Comparison of ENCODE assay signal across 8 mouse cellular contexts in the genomic region with DNA sequence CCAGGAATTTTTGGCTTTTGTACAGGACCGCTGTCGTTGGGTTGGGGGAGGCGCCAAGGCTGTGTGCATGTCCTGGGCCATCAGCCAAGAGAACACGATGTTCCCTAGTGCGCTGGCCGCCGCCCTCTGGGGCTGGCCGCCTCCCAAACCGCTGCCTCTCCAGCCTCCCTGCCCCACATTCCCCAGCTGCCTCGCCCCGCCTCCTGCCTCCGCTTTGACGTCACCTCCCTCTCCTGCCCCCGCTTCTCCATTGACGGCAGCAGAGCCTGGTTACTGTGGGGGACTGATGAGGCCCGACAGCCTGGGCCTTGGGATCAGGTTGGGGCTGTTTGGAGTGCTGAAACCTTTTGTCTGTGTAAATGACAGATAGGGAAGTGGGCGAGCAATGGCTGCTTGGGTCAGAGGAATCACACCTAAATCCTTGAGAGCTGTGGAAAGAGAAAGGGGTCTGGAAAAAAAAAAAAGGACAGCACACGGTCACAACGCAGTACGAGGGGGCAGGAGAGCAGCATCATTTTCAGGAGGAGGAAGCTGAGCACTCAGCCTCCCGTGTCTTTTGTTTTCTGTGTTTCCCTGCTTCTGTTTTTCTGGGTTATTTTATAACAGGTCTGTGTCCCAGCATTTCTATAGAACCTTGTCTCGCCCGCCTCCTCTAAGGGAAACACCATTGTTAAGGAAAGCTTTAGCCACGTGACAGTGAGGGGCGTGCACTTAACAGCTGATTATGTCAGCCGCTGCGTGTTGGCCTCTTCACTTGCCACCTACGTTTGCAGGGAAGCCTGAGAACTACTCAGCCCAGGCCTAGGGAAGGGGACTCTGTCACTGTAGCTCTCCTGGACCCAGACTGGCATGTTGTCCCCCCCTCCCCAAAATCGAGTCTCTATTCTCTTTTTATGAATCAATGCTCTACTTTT. TPM values are rescaled to one million over a fixed set of nuclear protein-coding genes. Genes with fewer than 3 reads are reported as not detected.
A peak's percentile ranks its signal among the peaks of the same experiment; 100 is the strongest.
DNase-seq lines count a peak whose midpoint lies in the region; ATAC-seq and TF ChIP-seq lines count a peak whose summit lies in the region.

No protein-coding gene starts in this region.

- peak; percentile 99 for DNase-seq in MEL (ENCODE audit: low read depth, low spot score)
- peak; percentile 93 for DNase-seq in cerebellum, adult 9-11 months
- peak; percentile 94 to 97 for DNase-seq in frontal cortex, postnatal 10 days (ENCODE audit: low spot score in 2 of 2)
- peak; percentile 89 to 90 for DNase-seq in layer of hippocampus, postnatal 25 days (ENCODE audit: extremely low spot score in 1 of 2, low spot score in 1 of 2)
- peak; percentile 100 for DNase-seq in lung, postnatal 14 days
- peak; percentile 99 for DNase-seq in ovary, postnatal 36 days (ENCODE audit: low spot score)
- DNase-seq in thymus, postnatal 25 days, result peak; percentile 92

- WGBS in hindbrain, embryonic 12.5 days, result 3% methylated on average over 29 of the region's 29 CpGs

- H3K9ac ChIP-seq in MEL (ENCODE audit: control insufficient read depth, low read depth, low read length, poor library complexity, severe bottlenecking), result peak overlapping the region; percentile 72
- peak overlapping the region; percentile 63 for H3K9ac ChIP-seq in hindbrain, embryonic 12.5 days

- no peaks in the 10 kb centered on the region for H3K27me3 ChIP-seq in MEL (ENCODE audit: control insufficient read depth in 1 of 2, insufficient read depth in 2 of 2, low read length in 2 of 2)
- H3K27me3 ChIP-seq in hindbrain, embryonic 12.5 days, result no peaks in the 10 kb centered on the region

- peak in 1 of 2 experiments; percentile 54; a peak in 1 of 4 replicates for TF ChIP-seq POLR2A in MEL (IDR thresholded peaks at IDR 0.05; ENCODE audit: control insufficient read depth in 1 of 2, insufficient read depth in 1 of 2, low read depth in 1 of 2, low read length in 2 of 2, poor library complexity in 1 of 2)

- H3K4me2 ChIP-seq in hindbrain, embryonic 12.5 days (replicated peaks), result peak overlapping the region; percentile 93

- no peaks in the 10 kb centered on the region for H3K9me3 ChIP-seq in MEL (replicated peaks; ENCODE audit: insufficient read depth, low read length)
- no peaks in the 10 kb centered on the region for H3K9me3 ChIP-seq in hindbrain, embryonic 12.5 days (replicated peaks)

- ATAC-seq in hindbrain, embryonic 12.5 days (ENCODE audit: low FRiP score), result no peak

- H3K4me1 ChIP-seq in MEL (ENCODE audit: control insufficient read depth in 1 of 2, insufficient read depth in 2 of 2, low read length in 2 of 2), result peaks cover 17 to 21% of the 10 kb centered on the region in 2 experiments
- H3K4me1 ChIP-seq in hindbrain, embryonic 12.5 days, result peaks cover 58% of the 10 kb centered on the region

- H3K36me3 ChIP-seq in MEL (ENCODE audit: control insufficient read depth in 1 of 2, insufficient read depth in 2 of 2, low read length in 2 of 2), result peaks cover 3 to 13% of the 10 kb centered on the region in 2 experiments
- peaks cover 23% of the 10 kb centered on the region for H3K36me3 ChIP-seq in hindbrain, embryonic 12.5 days

- peaks cover 17% of the 10 kb centered on the region for H3K79me2 ChIP-seq in MEL (ENCODE audit: control insufficient read depth, insufficient read depth, low read length, poor library complexity)

- peak overlapping the region; percentile 54 to 61 for H3K4me3 ChIP-seq in MEL (ENCODE audit: control insufficient read depth in 1 of 2, insufficient read depth in 1 of 2, low read depth in 2 of 2, low read length in 2 of 2)
- H3K4me3 ChIP-seq in hindbrain, embryonic 12.5 days, result peak overlapping the region; percentile 23

- peak overlapping the region; percentile 88 for H3K27ac ChIP-seq in MEL (ENCODE audit: control insufficient read depth, low read depth, low read length)
- H3K27ac ChIP-seq in hindbrain, embryonic 12.5 days, result peak overlapping the region; percentile 82

- TF ChIP-seq RAD21 in MEL (IDR thresholded peaks at IDR 0.05; ENCODE audit: low read depth, low read length), result no peak

- TF ChIP-seq EP300 in MEL (IDR thresholded peaks at IDR 0.05; ENCODE audit: low read depth in 1 of 2, low read length in 2 of 2), result peak; percentile 14 to 76

- TF ChIP-seq CTCF in MEL (IDR thresholded peaks at IDR 0.05 in 2 of 3, conservative IDR thresholded peaks at IDR 0.05 in 1 of 3; ENCODE audit: control insufficient read depth in 1 of 3, insufficient read depth in 1 of 3, low read depth in 2 of 3, low read length in 3 of 3, poor library complexity in 1 of 3, severe bottlenecking in 1 of 3), result no peak

TF ChIP-seq in MEL, 35 proteins besides CTCF, POLR2A, EP300 and RAD21 (continues in another document):
- TF ChIP-seq GABPA (IDR thresholded peaks at IDR 0.05; ENCODE audit: low read depth, low read length) (no peak), UBTF (IDR thresholded peaks at IDR 0.05; ENCODE audit: borderline replicate concordance, insufficient read depth, low read depth, low read length) (no peak), ZC3H11A (IDR thresholded peaks at IDR 0.05; ENCODE audit: low read depth, low read length) (peak; percentile 33; the same call in 1 of the 2 replicates), USF1 (IDR thresholded peaks at IDR 0.05; ENCODE audit: low read depth, low read length) (peak; percentile 95), MEF2A (IDR thresholded peaks at IDR 0.05; ENCODE audit: extremely low read depth, insufficient replicate concordance, low read depth, low read length, poor library complexity, severe bottlenecking) (peak; percentile 47; the same call in 1 of the 2 replicates), MYC (IDR thresholded peaks at IDR 0.05; ENCODE audit: low read depth, low read length) (peak; percentile 80), MAZ (IDR thresholded peaks at IDR 0.05; ENCODE audit: low read depth, low read length) (peak; percentile 98), MXI1 (IDR thresholded peaks at IDR 0.05; ENCODE audit: low read depth, low read length) (peak; percentile 95), ZNF384 (IDR thresholded peaks at IDR 0.05; ENCODE audit: low read depth, low read length) (peak; percentile 61; the same call in 1 of the 2 replicates), ETS1 (IDR thresholded peaks at IDR 0.05; ENCODE audit: low read depth, low read length) (peak; percentile 99), SIN3A (IDR thresholded peaks at IDR 0.05; ENCODE audit: low read length) (peak; percentile 97), ELF1 (IDR thresholded peaks at IDR 0.05; ENCODE audit: low read depth, low read length) (no peak), KAT2A (conservative IDR thresholded peaks at IDR 0.05; ENCODE audit: low read depth, low read length) (no peak), MYB (IDR thresholded peaks at IDR 0.05; ENCODE audit: low read depth, low read length) (no peak; the same call in 1 of the 2 replicates), JUND (IDR thresholded peaks at IDR 0.05; ENCODE audit: low read depth, low read length) (no peak), NRF1 (IDR thresholded peaks at IDR 0.05; ENCODE audit: insufficient read depth, low read depth, low read length, poor library complexity, severe bottlenecking) (peak; percentile 46; the same call in 1 of the 2 replicates), CHD1 (IDR thresholded peaks at IDR 0.05; ENCODE audit: low read depth, low read length) (no peak), MAFK (IDR thresholded peaks at IDR 0.05; ENCODE audit: borderline replicate concordance, low read depth, low read length) (peak; percentile 22; the same call in 1 of the 2 replicates), ZMIZ1 (IDR thresholded peaks at IDR 0.05; ENCODE audit: low read depth, low read length) (no peak), TBP (IDR thresholded peaks at IDR 0.05; ENCODE audit: low read depth, low read length) (no peak; the same call in 1 of the 2 replicates), NELFE (IDR thresholded peaks at IDR 0.05; ENCODE audit: low read depth, low read length) (peak; percentile 28), BHLHE40 (IDR thresholded peaks at IDR 0.05; ENCODE audit: borderline replicate concordance, low read depth, low read length) (peak; percentile 88), TCF12 (IDR thresholded peaks at IDR 0.05; ENCODE audit: low read depth, low read length) (peak; percentile 63)

RNA-seq across cellular contexts. Expression of gene Per1, which starts 2.2 kb away (rescaled TPM):
- total RNA-seq in MEL (2012; rRNA removed), result 4.5 and 5.6 TPM in 2 replicates
- 10 to 100 TPM in 1 of 2 experiments, not detected in 1; 34.9 TPM for polyA plus RNA-seq in MEL (2012; ENCODE audit: insufficient read depth in 1 of 2, insufficient read length in 2 of 2, low read depth in 1 of 2, low replicate concordance in 2 of 2, missing spikeins in 1 of 2)
- polyA plus RNA-seq in hindbrain, embryonic 12.5 days (2016; fragmentation: Nextera tagmentation; extraction: Ambion mirVana), result 9.8 and 11.6 TPM in 2 replicates
- 10 to 100 TPM; 70.1 to 89.0 TPM for total RNA-seq in layer of hippocampus, postnatal 25 days (2021)

RNA-seq across cellular contexts. Expression of gene Vamp2, which starts 9.0 kb away (rescaled TPM):
- 3.3 and 4.2 TPM in 2 replicates for total RNA-seq in MEL (2012; rRNA removed)
- 10 to 100 TPM in 1 of 2 experiments, not detected in 1; 28.9 TPM for polyA plus RNA-seq in MEL (2012; ENCODE audit: insufficient read depth in 1 of 2, insufficient read length in 2 of 2, low read depth in 1 of 2, low replicate concordance in 2 of 2, missing spikeins in 1 of 2)
- 140 and 159 TPM in 2 replicates for polyA plus RNA-seq in hindbrain, embryonic 12.5 days (2016; fragmentation: Nextera tagmentation; extraction: Ambion mirVana)
- total RNA-seq in layer of hippocampus, postnatal 25 days (2021), result 1,000 to 10,000 TPM in 1 of 2 experiments, 100 to 1,000 TPM in 1; 978 to 1,010 TPM

RNA-seq across cellular contexts. Expression of gene Hes7, which starts 23.0 kb away (rescaled TPM):
- total RNA-seq in MEL (2012; rRNA removed), result 0.08 TPM in 1 of 2 replicates, not detected in the other
- 1 to 10 TPM in 1 of 2 experiments, not detected in 1; 1.4 TPM for polyA plus RNA-seq in MEL (2012; ENCODE audit: insufficient read depth in 1 of 2, insufficient read length in 2 of 2, low read depth in 1 of 2, low replicate concordance in 2 of 2, missing spikeins in 1 of 2)
- polyA plus RNA-seq in hindbrain, embryonic 12.5 days (2016; fragmentation: Nextera tagmentation; extraction: Ambion mirVana), result 0.25 and 0.49 TPM in 2 replicates
- under 1 TPM; 0.80 to 0.96 TPM for total RNA-seq in layer of hippocampus, postnatal 25 days (2021)

RNA-seq across cellular contexts. Expression of gene 9130213A22Rik, which starts 25.1 kb away (rescaled TPM):
- total RNA-seq in MEL (2012; rRNA removed), result 0.08 TPM in 1 of 2 replicates, not detected in the other
- under 1 TPM in 1 of 2 experiments, not detected in 1; 0.26 TPM for polyA plus RNA-seq in MEL (2012; ENCODE audit: insufficient read depth in 1 of 2, insufficient read length in 2 of 2, low read depth in 1 of 2, low replicate concordance in 2 of 2, missing spikeins in 1 of 2)
- polyA plus RNA-seq in hindbrain, embryonic 12.5 days (2016; fragmentation: Nextera tagmentation; extraction: Ambion mirVana), result 0.26 and 0.29 TPM in 2 replicates
- under 1 TPM; 0.68 to 0.89 TPM for total RNA-seq in layer of hippocampus, postnatal 25 days (2021)

RNA-seq across cellular contexts. Expression of gene Tmem107, which starts 26.6 kb away (rescaled TPM):
- 44.8 and 47.0 TPM in 2 replicates for total RNA-seq in MEL (2012; rRNA removed)
- polyA plus RNA-seq in MEL (2012; ENCODE audit: insufficient read depth in 1 of 2, insufficient read length in 2 of 2, low read depth in 1 of 2, low replicate concordance in 2 of 2, missing spikeins in 1 of 2), result 10 to 100 TPM in 1 of 2 experiments, not detected in 1; 79.5 TPM
- 39.4 and 45.1 TPM in 2 replicates for polyA plus RNA-seq in hindbrain, embryonic 12.5 days (2016; fragmentation: Nextera tagmentation; extraction: Ambion mirVana)
- total RNA-seq in layer of hippocampus, postnatal 25 days (2021), result 10 to 100 TPM; 21.1 to 21.6 TPM

Comparison
In these comparisons a context has a peak if more than half of its experiments do, and no peak if none do; other contexts are left out.
1. RNA of gene Per1, which starts 2.2 kb away (total RNA-seq): 70.1 to 89.0 TPM in layer of hippocampus, postnatal 25 days; 4.5 to 5.6 TPM in MEL; every median in the first group is over 10 times any median in the second.
2. RNA of gene Vamp2, which starts 9.0 kb away (total RNA-seq): 978 to 1,010 TPM in layer of hippocampus, postnatal 25 days; 3.3 to 4.2 TPM in MEL; every median in the first group is over 100 times any median in the second.
3. Peak in every context shown above with its lines, with median percentiles within 50 percentile points of each other: DNase-seq.